Mouse (Mus musculus): Measurements from ENCODE around the gene Mc1r. TPM values are rescaled to one million over a fixed set of nuclear protein-coding genes. Genes with fewer than 3 reads are reported as not detected.

Mc1r gene
- polyA plus RNA-seq, 1 experiment from 2014 or later, result not detected

Other genes starting within 250 kb of the Mc1r start
- 1.7 and 2.1 TPM in 2 replicates for gene Sult5a1, start 248.8 kb upstream of the Mc1r start, polyA plus RNA-seq (2016; fragmentation: Nextera tagmentation; extraction: Ambion mirVana)
- 0.20 and 0.33 TPM in 2 replicates for gene Dpep1, start 220.9 kb upstream of the Mc1r start, polyA plus RNA-seq (2016; fragmentation: Nextera tagmentation; extraction: Ambion mirVana)
- gene Chmp1a, start 194.3 kb upstream of the Mc1r start, polyA plus RNA-seq (2016; fragmentation: Nextera tagmentation; extraction: Ambion mirVana), result 80.1 and 80.8 TPM in 2 replicates
- gene Spata33, start 194.3 kb upstream of the Mc1r start, polyA plus RNA-seq (2016; fragmentation: Nextera tagmentation; extraction: Ambion mirVana), result 0.44 and 1.4 TPM in 2 replicates
- 14.7 and 16.2 TPM in 2 replicates for gene Cdk10, start 182.3 kb upstream of the Mc1r start, polyA plus RNA-seq (2016; fragmentation: Nextera tagmentation; extraction: Ambion mirVana)
- gene Spata2l, start 170.9 kb upstream of the Mc1r start, polyA plus RNA-seq (2016; fragmentation: Nextera tagmentation; extraction: Ambion mirVana), result 1.4 and 1.8 TPM in 2 replicates
- gene Zfp276, start 152.9 kb upstream of the Mc1r start, polyA plus RNA-seq (2016; fragmentation: Nextera tagmentation; extraction: Ambion mirVana), result 11.3 and 11.8 TPM in 2 replicates
- 5.8 and 7.6 TPM in 2 replicates for gene Vps9d1, start 152.8 kb upstream of the Mc1r start, polyA plus RNA-seq (2016; fragmentation: Nextera tagmentation; extraction: Ambion mirVana)
- gene Fanca, start 88.5 kb upstream of the Mc1r start, polyA plus RNA-seq (2016; fragmentation: Nextera tagmentation; extraction: Ambion mirVana), result 27.4 and 32.2 TPM in 2 replicates
- 4.6 TPM in 2 replicates for gene Spire2, start 74.4 kb upstream of the Mc1r start, polyA plus RNA-seq (2016; fragmentation: Nextera tagmentation; extraction: Ambion mirVana)
- 79.2 and 94.3 TPM in 2 replicates for gene Tcf25, start 33.4 kb upstream of the Mc1r start, polyA plus RNA-seq (2016; fragmentation: Nextera tagmentation; extraction: Ambion mirVana)
- 0.41 and 0.76 TPM in 2 replicates for gene Tubb3, start 4.3 kb downstream of the Mc1r start, polyA plus RNA-seq (2016; fragmentation: Nextera tagmentation; extraction: Ambion mirVana)
- gene Def8, start 16.4 kb downstream of the Mc1r start, polyA plus RNA-seq (2016; fragmentation: Nextera tagmentation; extraction: Ambion mirVana), result 17.2 and 18.4 TPM in 2 replicates
- gene Afg3l1, start 70.8 kb downstream of the Mc1r start, polyA plus RNA-seq (2016; fragmentation: Nextera tagmentation; extraction: Ambion mirVana), result 38.0 and 38.4 TPM in 2 replicates
- 0.42 and 0.56 TPM in 2 replicates for gene Dbndd1, start 108.4 kb downstream of the Mc1r start, polyA plus RNA-seq (2016; fragmentation: Nextera tagmentation; extraction: Ambion mirVana)
- 5.4 and 8.6 TPM in 2 replicates for gene Gas8, start 111.7 kb downstream of the Mc1r start, polyA plus RNA-seq (2016; fragmentation: Nextera tagmentation; extraction: Ambion mirVana)
- gene Rhou, start 246.8 kb downstream of the Mc1r start, polyA plus RNA-seq (2016; fragmentation: Nextera tagmentation; extraction: Ambion mirVana), result 1.6 and 1.9 TPM in 2 replicates